Mouse (Mus musculus) MEL (cell line): ENCODE data around the gene Gtf2i. TPM values are rescaled to one million over a fixed set of nuclear protein-coding genes. Genes with fewer than 3 reads are reported as not detected.
A peak's percentile ranks its signal among the peaks of the same experiment; 100 is the strongest.

Experiments
- DNase-seq: peaks from one replicate; pipeline ENCODE4 v3.0.0; 2011; ENCODE audit warnings: low read depth, low spot score
- H3K27ac ChIP-seq: 2 replicates; pipeline ENCODE4 v1.5.1; 2012; ENCODE audit warnings: low read depth, mild to moderate bottlenecking, control low read depth, low read length, moderate library complexity; ENCODE audit not compliant: control insufficient read depth
- H3K27me3 ChIP-seq, 2 experiments: fragments of 150-350 bp in 1 of 2; sonication (generic) in 1 of 2; 2 replicates each; pipeline ENCODE4 v1.6.1; 2012; ENCODE audit warnings: low read length in 2 of 2, mild to moderate bottlenecking in 2 of 2, improper control_type of control experiment in 1 of 2, moderate library complexity in 1 of 2; ENCODE audit not compliant: insufficient read depth in 2 of 2, control insufficient read depth in 1 of 2
- H3K36me3 ChIP-seq, 2 experiments: 2 replicates each; pipeline ENCODE4 v1.6.1; 2012 to 2014; ENCODE audit warnings: low read length in 2 of 2, improper control_type of control experiment in 1 of 2, inconsistent platforms in 1 of 2, mild to moderate bottlenecking in 1 of 2; ENCODE audit not compliant: insufficient read depth in 2 of 2, control insufficient read depth in 1 of 2
- H3K4me1 ChIP-seq, 2 experiments: fragments of 150-350 bp in 1 of 2; sonication (generic) in 1 of 2; 2 replicates each; pipeline ENCODE4 v1.6.1; 2012; ENCODE audit warnings: low read length in 2 of 2, improper control_type of control experiment in 1 of 2, mild to moderate bottlenecking in 1 of 2; ENCODE audit not compliant: insufficient read depth in 2 of 2, control insufficient read depth in 1 of 2
- H3K4me3 ChIP-seq, 2 experiments: fragments of 150-350 bp in 1 of 2; sonication (generic) in 1 of 2; 2 replicates each; pipeline ENCODE4 v1.5.1; 2012; ENCODE audit warnings: low read depth in 2 of 2, low read length in 2 of 2, mild to moderate bottlenecking in 2 of 2, moderate library complexity in 2 of 2, control low read depth in 1 of 2, improper control_type of control experiment in 1 of 2; ENCODE audit not compliant: control insufficient read depth in 1 of 2, insufficient read depth in 1 of 2
- H3K79me2 ChIP-seq: 2 replicates; pipeline ENCODE4 v1.6.1; 2012; ENCODE audit warnings: mild to moderate bottlenecking, low read length, moderate library complexity; ENCODE audit not compliant: control insufficient read depth, poor library complexity, insufficient read depth
- H3K9ac ChIP-seq: 2 replicates; pipeline ENCODE4 v1.6.1; 2012; ENCODE audit warnings: low read depth, mild to moderate bottlenecking, control low read depth, low read length, moderate library complexity; ENCODE audit not compliant: control insufficient read depth, poor library complexity, severe bottlenecking
- H3K9me3 ChIP-seq: fragments of 150-350 bp; sonication (generic); replicated peaks from 2 replicates; pipeline ENCODE4 v1.6.1; 2012; ENCODE audit warnings: mild to moderate bottlenecking, low read length, improper control_type of control experiment, moderate library complexity; ENCODE audit not compliant: insufficient read depth
- BHLHE40 ChIP-seq: IDR thresholded peaks from 2 replicates; pipeline ENCODE4 v1.6.1; 2012; ENCODE audit warnings: low read depth, mild to moderate bottlenecking, inconsistent platforms, low read length, improper control_type of control experiment, borderline replicate concordance
- CTCF ChIP-seq, 3 experiments: IDR thresholded peaks in 2 of 3; conservative IDR thresholded peaks in 1 of 3; 2 replicates each; pipeline ENCODE4 v1.5.1; 2011 to 2012; ENCODE audit warnings: low read length in 3 of 3, low read depth in 2 of 3, mild to moderate bottlenecking in 2 of 3, improper control_type of control experiment in 1 of 3, inconsistent platforms in 1 of 3, mixed read lengths in 1 of 3, moderate library complexity in 1 of 3; ENCODE audit not compliant: control insufficient read depth in 1 of 3, insufficient read depth in 1 of 3, poor library complexity in 1 of 3, severe bottlenecking in 1 of 3
- E2F4 ChIP-seq: IDR thresholded peaks from 2 replicates; pipeline ENCODE4 v1.6.1; 2011; ENCODE audit warnings: low read depth, low read length, improper control_type of control experiment, borderline replicate concordance
- EP300 ChIP-seq, 2 experiments: IDR thresholded peaks; 2 replicates each; pipeline ENCODE4 v1.6.1; 2011; ENCODE audit warnings: improper control_type of control experiment in 2 of 2, low read length in 2 of 2, low read depth in 1 of 2, mild to moderate bottlenecking in 1 of 2
- GATA1 ChIP-seq: IDR thresholded peaks from 2 replicates; pipeline ENCODE4 v1.6.1; 2011; ENCODE audit warnings: low read depth, low read length, improper control_type of control experiment
- MAX ChIP-seq: IDR thresholded peaks from 2 replicates; pipeline ENCODE4 v1.6.1; 2011; ENCODE audit warnings: low read length, improper control_type of control experiment
- MAZ ChIP-seq: IDR thresholded peaks from 2 replicates; pipeline ENCODE4 v1.6.1; 2012; ENCODE audit warnings: low read depth, mild to moderate bottlenecking, inconsistent platforms, low read length, improper control_type of control experiment
- MXI1 ChIP-seq: IDR thresholded peaks from 2 replicates; pipeline ENCODE4 v1.6.1; 2011; ENCODE audit warnings: mild to moderate bottlenecking, low read depth, low read length, improper control_type of control experiment
- MYC ChIP-seq: IDR thresholded peaks from 2 replicates; pipeline ENCODE4 v1.6.1; 2011; ENCODE audit warnings: low read depth, mild to moderate bottlenecking, low read length, improper control_type of control experiment, moderate library complexity
- NRF1 ChIP-seq: IDR thresholded peaks from 2 replicates; pipeline ENCODE4 v1.6.1; 2014; ENCODE audit warnings: low read depth, mild to moderate bottlenecking, inconsistent platforms, low read length, improper control_type of control experiment, moderate library complexity; ENCODE audit not compliant: poor library complexity, insufficient read depth, severe bottlenecking
- POLR2A ChIP-seq, 2 experiments: IDR thresholded peaks; 2 replicates each; pipeline ENCODE4 v1.6.1; 2011 to 2012; ENCODE audit warnings: low read length in 2 of 2, mild to moderate bottlenecking in 2 of 2, control low read depth in 1 of 2, improper control_type of control experiment in 1 of 2, low read depth in 1 of 2, moderate library complexity in 1 of 2; ENCODE audit not compliant: control insufficient read depth in 1 of 2, insufficient read depth in 1 of 2, poor library complexity in 1 of 2
- RAD21 ChIP-seq: IDR thresholded peaks from 2 replicates; pipeline ENCODE4 v1.6.1; 2011; ENCODE audit warnings: mild to moderate bottlenecking, low read depth, low read length, improper control_type of control experiment
- RCOR1 ChIP-seq: IDR thresholded peaks from 2 replicates; pipeline ENCODE4 v1.6.1; 2012; ENCODE audit warnings: low read depth, mild to moderate bottlenecking, inconsistent platforms, low read length, improper control_type of control experiment
- SIN3A ChIP-seq: IDR thresholded peaks from 2 replicates; pipeline ENCODE4 v1.6.1; 2012; ENCODE audit warnings: low read length, improper control_type of control experiment, inconsistent platforms
- TBP ChIP-seq: IDR thresholded peaks from 2 replicates; pipeline ENCODE4 v1.8.0; 2011; ENCODE audit warnings: low read depth, low read length, improper control_type of control experiment
- ZC3H11A ChIP-seq: IDR thresholded peaks from 2 replicates; pipeline ENCODE4 v1.6.1; 2012; ENCODE audit warnings: low read depth, mild to moderate bottlenecking, inconsistent platforms, low read length, improper control_type of control experiment
- ZNF384 ChIP-seq: IDR thresholded peaks from 2 replicates; pipeline ENCODE4 v1.6.1; 2012; ENCODE audit warnings: low read depth, mild to moderate bottlenecking, inconsistent platforms, low read length, improper control_type of control experiment
- polyA plus RNA-seq, 2 experiments: library from polyadenylated mRNA; stranded (reverse) in 1 of 2; unstranded in 1 of 2; fragments of >175 nt in 1 of 2; fragments of >200 nt in 1 of 2; gene quantifications; 2 replicates each; pipeline versions ENCODE4 v1.2.1 to v1.2.4; 2012; ENCODE audit warnings: low replicate concordance in 2 of 2, low read depth in 1 of 2; ENCODE audit not compliant: insufficient read length in 2 of 2, insufficient read depth in 1 of 2, missing spikeins in 1 of 2
- total RNA-seq: library from RNA; depleted of rRNA; stranded (reverse); fragments of 300-350 nt; gene quantifications from 2 replicates; pipeline ENCODE4 v1.2.3, GENCODE M21; 2012

Gene Gtf2i
- total and polyA plus RNA-seq, 3 experiments = 46.7 to 151 (median 128) TPM

- H3K27ac ChIP-seq = no peak overlapping the region
- TF ChIP-seq BHLHE40 = no peak
- no peak for TF ChIP-seq RCOR1
- no peak for TF ChIP-seq SIN3A
- no peak for TF ChIP-seq RAD21
- TF ChIP-seq GATA1 = no peak
- no peak overlapping the region for H3K9ac ChIP-seq
- peaks cover 2 to 16% of the 10 kb centered on the region in 2 experiments; a peak in 2 of 4 replicates for H3K4me1 ChIP-seq
- no peaks in the 10 kb centered on the region for H3K9me3 ChIP-seq
- DNase-seq = no peak
- H3K79me2 ChIP-seq = no peaks in the 10 kb centered on the region; the same call in 1 of the 2 replicates
- no peak overlapping the region for H3K4me3 ChIP-seq
- H3K27me3 ChIP-seq = no peaks in the 10 kb centered on the region
- H3K36me3 ChIP-seq = peaks cover 0 to 2% of the 10 kb centered on the region in 2 experiments; a peak in 2 of 4 replicates
Measured at GRCm38 (mm10) chr5:134234205-134234604, 80.4 kb downstream of the Gtf2i start.

- peaks cover 0 to 2% of the 10 kb centered on the region in 2 experiments; a peak in 2 of 4 replicates for H3K36me3 ChIP-seq
- no peaks in the 10 kb centered on the region for H3K9me3 ChIP-seq
- no peak overlapping the region for H3K27ac ChIP-seq
- H3K4me3 ChIP-seq = 0 out of 4 replicates have a peak overlapping the region, but pooled peaks of 1 of the 2 experiments have one; percentile 36
- H3K4me1 ChIP-seq = peaks cover 2 to 16% of the 10 kb centered on the region in 2 experiments; a peak in 2 of 4 replicates
- TF ChIP-seq ZNF384 (peak; percentile 82), MAX (no peak), MYC (0 out of 2 replicates have a peak, but pooled peaks have one; percentile 66), SIN3A (0 out of 2 replicates have a peak, but pooled peaks have one; percentile 31), TBP (0 out of 2 replicates have a peak, but pooled peaks have one; percentile 41), MXI1 (peak; percentile 54)
- no peak overlapping the region for H3K9ac ChIP-seq
- DNase-seq = peak; percentile 74
- H3K27me3 ChIP-seq = no peaks in the 10 kb centered on the region
- H3K79me2 ChIP-seq = no peaks in the 10 kb centered on the region; the same call in 1 of the 2 replicates
Measured at GRCm38 (mm10) chr5:134233244-134233651, 81.3 kb downstream of the Gtf2i start.

- peaks cover 2 to 19% of the 10 kb centered on the region in 2 experiments; a peak in 2 of 4 replicates for H3K4me1 ChIP-seq
- peak overlapping the region; percentile 51 for H3K27ac ChIP-seq
- peak overlapping the region; percentile 36 to 51; a peak in 3 of 4 replicates for H3K4me3 ChIP-seq
- no peak for TF ChIP-seq ZC3H11A
- TF ChIP-seq MAZ = no peak; the same call in 1 of the 2 replicates
- no peak for TF ChIP-seq TBP
- no peak for TF ChIP-seq SIN3A
- TF ChIP-seq MAX = no peak
- no peak for TF ChIP-seq RAD21
- no peak for TF ChIP-seq POLR2A (IDR thresholded peaks at IDR 0.05; ENCODE audit: control insufficient read depth in 1 of 2, insufficient read depth in 1 of 2, low read depth in 1 of 2, low read length in 2 of 2, poor library complexity in 1 of 2)
- TF ChIP-seq CTCF (IDR thresholded peaks at IDR 0.05 in 2 of 3, conservative IDR thresholded peaks at IDR 0.05 in 1 of 3; ENCODE audit: control insufficient read depth in 1 of 3, insufficient read depth in 1 of 3, low read depth in 2 of 3, low read length in 3 of 3, poor library complexity in 1 of 3, severe bottlenecking in 1 of 3) = no peak
- no peak for TF ChIP-seq EP300 (IDR thresholded peaks at IDR 0.05; ENCODE audit: low read depth in 1 of 2, low read length in 2 of 2)
- no peak for TF ChIP-seq NRF1
- no peak for TF ChIP-seq E2F4
- DNase-seq = peak; percentile 56
- peaks cover 0 to 2% of the 10 kb centered on the region in 2 experiments; a peak in 1 of 4 replicates for H3K36me3 ChIP-seq
- H3K27me3 ChIP-seq = no peaks in the 10 kb centered on the region
- H3K79me2 ChIP-seq = no peaks in the 10 kb centered on the region; the same call in 1 of the 2 replicates
- peak overlapping the region; percentile 60 for H3K9ac ChIP-seq
- no peaks in the 10 kb centered on the region for H3K9me3 ChIP-seq
Measured at GRCm38 (mm10) chr5:134232568-134232967, 82.0 kb downstream of the Gtf2i start.
